Mouse (Mus musculus) cerebellum, postnatal 4 days (tissue): ENCODE measurements at regions not wholly inside any gene's neighbourhood (a gene's known extent, or its start where the extent isn't known, plus 50 kb on each side); places are given as distances from the start of the nearest gene placed in this dataset.

Experiments
- DNase-seq, 2 experiments: peaks; one replicate each; pipeline ENCODE4 v3.0.0; 2022; ENCODE audit warnings: low spot score in 2 of 2, mixed read lengths in 1 of 2

- no peak for DNase-seq
Observed at GRCm38 (mm10) chr1:184606541-184606940, 125.9 kb downstream of the Hlx start.

DNA sequence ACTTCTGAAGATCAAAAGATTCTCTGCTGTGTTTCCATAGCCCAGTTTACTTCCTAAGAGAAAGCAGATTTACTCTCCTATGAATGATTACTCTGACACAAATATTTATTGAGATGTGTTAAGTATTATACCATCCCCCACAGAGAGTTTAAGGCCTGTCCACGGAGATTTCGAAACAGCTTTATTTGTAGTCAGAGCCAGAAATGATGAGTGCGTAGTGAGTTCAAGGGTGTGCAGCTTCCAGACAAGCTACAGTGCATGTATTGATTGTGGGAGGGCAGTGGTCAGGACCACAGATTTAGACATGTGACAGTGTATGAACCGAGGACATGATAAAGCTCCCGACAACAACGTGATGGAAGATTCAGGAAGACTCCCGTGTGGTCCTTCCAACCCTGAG is 126.8 kb downstream of the Hlx start:
- no peak for DNase-seq

GRCm38 (mm10) chr1:184603136-184603535 is 129.3 kb downstream of the Hlx start:
- no peak for DNase-seq

GRCm38 (mm10) chr1:184595449-184595848 is 137.0 kb downstream of the Hlx start:
- no peak for DNase-seq

DNA sequence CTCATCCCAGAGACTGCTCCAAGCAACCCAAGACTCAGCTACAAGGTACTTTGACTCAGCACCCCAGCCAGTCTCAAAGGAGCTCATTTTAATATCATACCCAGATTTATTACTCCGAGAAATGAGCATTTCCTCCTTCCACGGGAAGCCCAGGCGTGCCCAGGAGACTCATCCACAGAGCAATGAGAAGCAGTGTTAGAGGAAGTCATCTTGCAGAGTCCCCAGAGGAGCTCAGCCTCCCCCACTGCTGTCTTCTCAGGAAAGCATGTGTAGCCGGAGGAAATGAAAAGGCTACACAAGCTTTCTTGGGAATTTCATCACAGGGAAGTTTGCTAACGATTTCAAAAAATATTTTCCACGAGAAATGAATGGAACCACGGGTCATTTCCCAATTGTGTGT is 141.8 kb downstream of the Hlx start:
- no peak for DNase-seq

DNA sequence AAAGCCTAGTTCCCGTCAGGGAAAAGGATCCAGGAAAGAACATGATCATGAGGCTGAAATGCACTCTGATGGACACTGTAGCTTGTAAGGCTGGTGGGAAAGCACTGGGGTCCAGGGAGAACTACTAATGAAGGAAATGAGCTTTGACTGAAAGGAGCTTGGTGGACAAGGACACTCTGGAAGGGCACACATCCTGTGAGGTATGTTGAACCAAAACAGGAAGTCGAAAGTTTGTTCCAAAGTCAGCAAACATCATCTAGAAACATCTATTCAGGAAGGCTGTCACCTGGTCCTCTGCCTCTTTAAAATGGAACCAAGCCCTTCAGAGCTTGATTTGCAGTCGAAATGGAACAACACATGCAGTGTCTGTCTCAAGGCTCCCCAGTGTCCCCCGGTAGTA is 143.1 kb downstream of the Hlx start:
- no peak for DNase-seq

- no peak for DNase-seq
Observed at GRCm38 (mm10) chr1:184584505-184584874, 147.9 kb downstream of the Hlx start.

- no peak for DNase-seq
Observed at GRCm38 (mm10) chr1:184583751-184584504, 148.5 kb downstream of the Hlx start.

DNA sequence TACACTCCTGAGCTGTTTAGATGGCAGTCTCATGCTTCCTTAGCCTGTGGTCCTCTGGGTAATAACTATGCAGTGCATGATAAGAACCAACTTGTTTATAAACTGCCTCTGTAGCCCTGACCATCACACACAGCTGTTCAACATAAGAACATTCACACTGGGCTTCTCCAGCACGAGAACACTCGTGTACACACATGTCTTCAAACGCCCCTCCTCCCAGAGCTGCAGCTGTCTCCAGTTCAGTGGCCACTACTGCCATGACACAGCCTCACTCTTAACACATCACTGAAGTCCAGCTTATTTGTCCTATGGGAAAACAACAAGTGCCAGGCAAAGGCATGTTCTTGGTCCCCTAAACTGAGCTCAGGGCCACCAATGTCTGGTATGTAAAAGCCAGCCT is 152.9 kb downstream of the Hlx start:
- no peak for DNase-seq

DNA sequence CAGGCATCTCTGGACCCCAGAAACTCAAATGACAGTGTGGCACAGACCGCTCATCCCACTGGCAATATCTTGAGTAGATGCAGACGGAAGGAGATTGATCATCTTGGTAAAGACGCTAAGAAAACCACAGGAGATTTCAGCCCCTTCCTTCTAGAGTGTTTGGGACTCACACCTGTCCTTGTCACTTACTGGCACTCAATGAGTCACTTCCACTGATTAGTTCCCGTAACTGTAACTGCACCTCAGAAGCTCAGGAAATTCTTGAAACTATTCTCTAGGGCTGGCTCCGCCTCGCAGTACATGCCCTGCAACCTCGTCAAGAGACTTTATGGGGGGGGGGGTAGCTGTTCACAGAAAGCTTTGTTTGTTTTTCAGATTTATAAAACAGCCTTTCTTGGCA is 155.9 kb downstream of the Hlx start:
- no peak for DNase-seq

DNA sequence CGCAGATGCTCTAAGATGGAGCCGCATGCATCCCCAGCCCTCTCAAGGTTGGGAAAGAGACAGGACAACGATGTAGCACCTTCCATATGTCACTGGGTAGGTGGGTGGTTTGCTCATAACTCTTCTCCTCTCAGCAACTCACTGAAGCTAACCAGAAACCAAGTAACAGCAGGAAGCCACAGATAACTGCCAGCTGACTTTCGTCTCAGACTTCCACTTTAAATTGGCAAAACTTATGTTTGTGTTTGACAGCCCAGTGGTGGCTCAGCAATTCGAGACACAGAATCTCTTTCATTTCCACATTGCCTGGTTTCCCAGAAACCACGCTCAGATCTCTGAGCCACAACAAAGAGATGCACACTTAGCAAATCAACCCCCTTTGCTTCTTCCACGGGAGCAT is 159.1 kb downstream of the Hlx start:
- no peak for DNase-seq

DNA sequence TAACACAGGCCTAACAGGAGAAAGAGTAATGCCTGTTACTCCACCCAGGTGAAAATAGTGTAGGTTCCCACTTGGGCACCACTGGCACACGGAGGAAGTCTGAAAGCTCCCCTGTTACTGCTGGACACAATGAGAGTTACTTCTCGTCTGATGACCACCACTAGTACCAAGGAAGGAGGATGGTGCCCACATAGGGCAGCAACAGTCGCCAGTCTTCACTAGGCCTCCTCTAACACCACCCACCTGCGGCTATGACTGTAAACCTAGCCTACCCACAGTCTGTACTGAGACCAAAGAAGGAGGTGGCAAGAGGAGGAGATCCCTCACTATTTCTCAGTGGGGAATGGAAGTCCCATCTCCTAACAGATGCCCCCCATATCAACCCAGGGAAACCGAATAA is 161.7 kb downstream of the Hlx start:
- no peak for DNase-seq

- DNase-seq = no peak
Observed at GRCm38 (mm10) chr1:184562926-184563325, 169.5 kb downstream of the Hlx start.

GRCm38 (mm10) chr1:184562239-184562638 is 170.2 kb downstream of the Hlx start:
- DNase-seq = no peak

- DNase-seq = no peak
Observed at GRCm38 (mm10) chr1:184559543-184559942, 172.9 kb downstream of the Hlx start.

DNA sequence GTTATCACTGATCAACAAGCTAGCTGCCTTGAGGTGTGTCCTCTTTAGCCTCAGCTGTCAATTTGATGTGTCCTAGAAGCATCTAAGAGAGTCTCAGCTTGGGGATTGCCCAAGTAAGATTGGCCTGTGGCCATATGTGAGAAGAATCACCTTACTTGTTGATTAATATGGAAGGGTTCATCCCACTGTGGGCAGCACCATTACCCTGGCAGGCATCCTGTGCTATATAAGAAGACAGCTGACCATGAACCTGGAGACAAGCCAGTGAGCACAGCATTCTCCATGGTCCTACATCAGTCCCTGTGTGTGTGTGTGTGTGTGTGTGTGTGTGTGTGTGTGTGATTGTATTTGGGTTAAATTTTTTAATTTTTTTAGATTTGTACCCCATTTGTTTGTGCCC is 178.6 kb downstream of the Hlx start:
- DNase-seq = no peak

DNA sequence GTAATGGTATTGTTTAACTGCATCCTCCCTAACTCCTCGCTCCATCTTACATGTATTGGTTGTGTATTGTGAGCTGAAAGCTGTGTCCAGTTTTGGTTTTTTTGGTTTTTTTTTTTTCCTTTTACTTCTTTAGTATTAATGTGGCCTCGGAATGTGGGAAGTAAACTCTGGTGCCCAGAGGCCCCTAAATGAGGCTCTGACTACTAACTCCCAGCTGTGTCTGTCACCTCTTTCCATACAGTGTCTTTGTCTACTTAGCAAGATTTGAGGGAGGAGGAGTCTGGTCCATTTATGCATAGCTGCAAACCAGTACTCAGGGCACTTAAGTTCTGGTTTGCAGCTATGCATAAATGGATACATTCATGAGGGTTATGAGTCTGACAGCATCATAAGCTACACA is 181.9 kb downstream of the Hlx start:
- DNase-seq = no peak

GRCm38 (mm10) chr1:184547650-184548235 is 184.7 kb downstream of the Hlx start:
- no peak for DNase-seq

DNA sequence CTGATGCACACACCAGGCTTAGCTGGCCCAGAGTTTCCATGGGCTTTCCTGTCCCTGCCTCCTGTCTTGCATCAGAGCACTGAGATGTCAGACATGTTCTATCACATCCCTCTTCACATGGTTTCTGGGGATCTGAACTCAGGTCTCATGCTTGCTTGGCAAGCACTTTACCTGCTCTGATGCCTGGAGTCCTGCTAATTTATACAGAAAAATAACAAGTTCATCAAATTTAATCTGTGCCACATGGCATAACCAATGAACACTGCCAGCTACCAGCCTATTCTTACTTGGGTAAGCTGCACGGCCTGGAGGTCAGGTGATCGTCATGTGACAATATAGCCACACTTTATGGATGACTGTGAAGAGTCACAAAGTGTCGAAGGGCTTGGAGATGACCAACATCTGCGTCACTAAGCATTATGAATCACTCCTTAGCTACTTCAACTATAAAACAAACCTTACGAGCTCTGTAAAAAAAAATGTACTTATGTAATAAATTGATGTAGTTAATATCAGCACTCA is 186.2 kb downstream of the Hlx start:
- no peak for DNase-seq

- DNase-seq = no peak
Observed at GRCm38 (mm10) chr1:184545111-184545510, 187.3 kb downstream of the Hlx start.

DNA sequence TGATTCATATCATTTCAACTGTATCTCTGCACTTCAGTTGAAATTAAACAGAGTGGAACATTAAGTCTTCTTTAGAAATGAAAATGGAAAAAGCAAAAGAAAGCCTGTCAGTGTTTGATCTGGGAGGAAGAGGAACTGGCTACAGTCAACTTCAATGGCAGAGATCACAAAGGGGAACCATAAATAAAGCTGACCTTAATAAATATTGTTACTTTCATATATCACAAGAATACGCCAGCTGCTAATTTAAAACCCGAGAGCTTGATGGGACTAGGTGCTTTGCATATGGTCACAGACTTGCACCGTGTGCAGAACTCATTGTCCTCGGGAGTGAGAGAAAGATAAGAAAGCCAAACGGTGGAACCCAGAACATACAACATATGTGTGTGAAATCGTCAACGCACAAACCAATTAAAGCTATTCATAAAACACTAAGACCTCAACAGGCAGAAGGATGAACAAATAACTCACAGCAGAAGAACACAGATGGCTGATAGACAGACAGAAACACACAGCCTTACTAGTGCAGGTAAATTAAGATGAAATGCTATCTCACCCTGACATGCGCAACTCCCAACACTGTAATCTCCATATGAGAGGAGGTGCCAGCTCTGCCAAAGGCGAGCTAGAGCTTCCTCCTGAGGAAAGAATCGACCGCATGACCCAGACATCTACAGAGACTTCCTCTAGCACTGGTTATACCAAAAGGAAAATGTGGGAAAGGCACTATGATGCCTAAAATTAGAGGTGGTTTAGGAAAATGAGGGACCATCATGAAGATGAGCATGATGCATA is 189.9 kb downstream of the Hlx start:
- no peak for DNase-seq

- DNase-seq = no peak
Observed at GRCm38 (mm10) chr1:184539818-184540217, 192.6 kb downstream of the Hlx start.
